Mouse (Mus musculus): ENCODE data around the gene Rab11fip5. TPM values are rescaled to one million over a fixed set of nuclear protein-coding genes. Genes with fewer than 3 reads are reported as not detected.
A peak's percentile ranks its signal among the peaks of the same experiment; 100 is the strongest.

The Rab11fip5 gene
- polyA plus RNA-seq, 1 experiment: 75.2 TPM

- WGBS: under 1% methylated on average over 13 of the region's 13 CpGs
- DNase-seq: no peak
- no peak for TF ChIP-seq POLR2A (IDR thresholded peaks at IDR 0.05; ENCODE audit: borderline replicate concordance, insufficient read depth, low read length)
- TF ChIP-seq CTCF (IDR thresholded peaks at IDR 0.05; ENCODE audit: borderline replicate concordance, insufficient read depth, low read depth, low read length): no peak
- H3K27ac ChIP-seq (ENCODE audit: insufficient read depth, low read length): peak overlapping the region; percentile 96
- H3K4me1 ChIP-seq (ENCODE audit: control insufficient read depth, insufficient read depth, low read length): peaks cover 10% of the 10 kb centered on the region
- H3K4me3 ChIP-seq (replicated peaks; ENCODE audit: insufficient read depth, low read depth, low read length): peak overlapping the region; percentile 85
- H3K27me3 ChIP-seq (ENCODE audit: control insufficient read depth, insufficient read depth, low read length): no peaks in the 10 kb centered on the region
These were observed 40.7 kb downstream of the Rab11fip5 start for GRCm38 (mm10) chr6:85333732-85334131.

DNA sequence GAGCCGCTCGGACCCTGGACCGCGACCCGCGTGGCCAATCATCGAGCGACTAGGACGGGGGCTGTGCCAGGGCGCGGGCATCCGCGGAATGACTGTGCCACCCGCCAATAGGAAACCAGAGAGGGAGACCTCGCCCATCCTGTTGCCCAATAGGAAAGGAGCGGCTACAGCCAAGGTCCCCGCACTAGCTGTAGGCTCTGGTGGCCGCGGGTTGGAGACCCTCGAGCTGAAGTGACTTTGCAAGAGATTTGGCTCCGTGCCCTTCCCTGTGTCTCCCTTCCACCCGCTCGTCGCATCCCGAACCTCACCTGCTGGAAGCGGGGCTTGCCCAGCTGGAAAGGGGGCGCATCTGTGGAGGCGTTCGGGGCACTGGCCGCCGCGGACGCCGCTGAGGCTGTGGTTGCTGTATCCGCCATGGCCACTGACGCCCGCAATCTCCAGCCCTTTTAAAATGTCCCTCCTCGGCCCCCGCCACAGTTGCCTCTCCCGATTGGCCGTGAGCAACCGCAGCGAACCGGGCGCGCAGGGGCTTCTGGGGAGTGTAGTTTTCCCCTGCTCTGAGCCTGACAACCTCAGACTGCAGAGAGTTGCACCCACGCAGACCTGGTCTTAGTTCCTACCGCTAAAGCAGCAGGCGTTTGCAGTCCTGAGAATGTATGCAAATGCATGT lies 41.3 kb downstream of the Rab11fip5 start, which contains the start of gene Sfxn5:
Gene Sfxn5 (minus strand): TSS at position 423 of the 670 bp plus-strand sequence.
- TF ChIP-seq CTCF (IDR thresholded peaks at IDR 0.05; ENCODE audit: borderline replicate concordance, insufficient read depth, low read depth, low read length): no peak
- peak; percentile 84; the same call in 1 of the 2 replicates for TF ChIP-seq POLR2A (IDR thresholded peaks at IDR 0.05; ENCODE audit: borderline replicate concordance, insufficient read depth, low read length)
- WGBS: under 1% methylated on average over 49 of the region's 49 CpGs
- peaks cover 9% of the 10 kb centered on the region for H3K4me1 ChIP-seq (ENCODE audit: control insufficient read depth, insufficient read depth, low read length)
- peak within 1 kb of the TSS; percentile 85 for H3K4me3 ChIP-seq (replicated peaks; ENCODE audit: insufficient read depth, low read depth, low read length)
- H3K27ac ChIP-seq (ENCODE audit: insufficient read depth, low read length): peak within 1 kb of the TSS; percentile 96
- peak; percentile 98 for DNase-seq
- H3K27me3 ChIP-seq (ENCODE audit: control insufficient read depth, insufficient read depth, low read length): no peaks in the 10 kb centered on the region

DNA sequence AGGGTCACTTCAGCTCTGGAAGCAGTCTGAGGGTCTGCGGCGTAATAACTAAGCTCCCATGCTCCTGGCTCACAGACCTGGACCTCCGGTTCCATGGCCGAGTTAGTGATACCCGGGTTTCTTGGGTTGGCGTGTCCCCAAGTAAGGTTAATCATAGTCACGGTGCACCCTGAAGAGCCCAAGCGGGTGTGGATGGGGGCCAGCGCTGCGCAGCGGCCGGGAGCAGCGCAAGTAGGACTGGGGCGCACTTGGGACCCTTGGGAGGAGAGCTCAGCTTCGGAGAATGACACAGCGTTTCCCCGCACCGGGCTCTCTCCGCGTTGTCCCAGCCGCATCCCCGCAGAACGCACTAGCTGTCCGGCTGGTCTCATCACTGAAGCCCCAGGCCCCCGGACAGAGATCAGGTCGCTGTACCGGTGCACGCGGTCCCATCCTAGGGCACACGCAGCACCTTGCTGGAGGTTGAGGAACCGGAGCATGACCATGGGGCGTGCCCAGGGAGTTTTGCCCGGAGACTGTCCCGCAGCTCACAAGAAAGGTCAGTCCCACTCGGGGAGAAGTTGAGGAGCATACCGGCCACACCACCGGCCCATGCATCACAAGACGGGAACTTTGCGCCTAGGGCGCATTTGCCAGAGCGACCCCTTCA lies 42.0 kb downstream of the Rab11fip5 start:
- Histone ChIP-seq H3K27me3 (ENCODE audit: control insufficient read depth, insufficient read depth, low read length) (no peaks in the 10 kb centered on the region), H3K27ac (ENCODE audit: insufficient read depth, low read length) (peak overlapping the region; percentile 3), H3K4me3 (replicated peaks; ENCODE audit: insufficient read depth, low read depth, low read length) (peak overlapping the region; percentile 85), H3K4me1 (ENCODE audit: control insufficient read depth, insufficient read depth, low read length) (peaks cover 9% of the 10 kb centered on the region)
- TF ChIP-seq CTCF (IDR thresholded peaks at IDR 0.05; ENCODE audit: borderline replicate concordance, insufficient read depth, low read depth, low read length): no peak
- peak in 1 of 2 experiments; percentile 55 for DNase-seq
- WGBS: under 1% methylated on average over 41 of the region's 41 CpGs

DNA sequence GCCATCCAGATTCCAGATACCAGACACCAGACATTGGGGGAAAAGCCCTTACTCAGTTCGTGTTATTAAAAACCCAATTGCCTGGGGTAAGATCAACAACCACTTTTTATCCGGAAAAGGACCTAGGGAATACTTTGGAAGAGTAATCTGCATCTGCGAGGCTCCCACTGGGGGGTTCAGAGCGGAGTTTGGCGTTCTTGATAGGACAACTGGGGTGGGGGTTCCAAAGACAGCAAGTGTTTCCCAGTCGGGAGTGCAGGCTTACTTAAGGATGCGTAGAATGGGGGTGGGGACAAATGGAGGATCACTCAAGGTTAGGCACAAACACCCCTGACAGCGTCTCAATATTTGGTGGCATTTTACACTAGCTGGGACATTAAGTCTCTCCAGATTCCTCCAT lies 42.7 kb downstream of the Rab11fip5 start:
- peak in 1 of 2 experiments; percentile 30 for DNase-seq
- Histone ChIP-seq H3K4me3 (replicated peaks; ENCODE audit: insufficient read depth, low read depth, low read length) (peak overlapping the region; percentile 18), H3K4me1 (ENCODE audit: control insufficient read depth, insufficient read depth, low read length) (peaks cover 9% of the 10 kb centered on the region), H3K27ac (ENCODE audit: insufficient read depth, low read length) (no peak overlapping the region), H3K27me3 (ENCODE audit: control insufficient read depth, insufficient read depth, low read length) (no peaks in the 10 kb centered on the region)
- TF ChIP-seq POLR2A (IDR thresholded peaks at IDR 0.05; ENCODE audit: borderline replicate concordance, insufficient read depth, low read length) (no peak), CTCF (IDR thresholded peaks at IDR 0.05; ENCODE audit: borderline replicate concordance, insufficient read depth, low read depth, low read length) (no peak)
- WGBS: 20% methylated on average over 8 of the region's 8 CpGs

GRCm38 (mm10) chr6:85331221-85331735 lies 43.2 kb downstream of the Rab11fip5 start:
- peak; percentile 68 to 79 for DNase-seq
- Histone ChIP-seq H3K4me1 (ENCODE audit: control insufficient read depth, insufficient read depth, low read length) (peaks cover 9% of the 10 kb centered on the region), H3K4me3 (replicated peaks; ENCODE audit: insufficient read depth, low read depth, low read length) (peak overlapping the region; percentile 18), H3K27me3 (ENCODE audit: control insufficient read depth, insufficient read depth, low read length) (no peaks in the 10 kb centered on the region), H3K27ac (ENCODE audit: insufficient read depth, low read length) (no peak overlapping the region)
- TF ChIP-seq CTCF (IDR thresholded peaks at IDR 0.05; ENCODE audit: borderline replicate concordance, insufficient read depth, low read depth, low read length) (no peak), POLR2A (IDR thresholded peaks at IDR 0.05; ENCODE audit: borderline replicate concordance, insufficient read depth, low read length) (0 out of 2 replicates have a peak, but pooled peaks have one; percentile 10)
- WGBS: 0% methylated on average over 6 of the region's 6 CpGs

DNA sequence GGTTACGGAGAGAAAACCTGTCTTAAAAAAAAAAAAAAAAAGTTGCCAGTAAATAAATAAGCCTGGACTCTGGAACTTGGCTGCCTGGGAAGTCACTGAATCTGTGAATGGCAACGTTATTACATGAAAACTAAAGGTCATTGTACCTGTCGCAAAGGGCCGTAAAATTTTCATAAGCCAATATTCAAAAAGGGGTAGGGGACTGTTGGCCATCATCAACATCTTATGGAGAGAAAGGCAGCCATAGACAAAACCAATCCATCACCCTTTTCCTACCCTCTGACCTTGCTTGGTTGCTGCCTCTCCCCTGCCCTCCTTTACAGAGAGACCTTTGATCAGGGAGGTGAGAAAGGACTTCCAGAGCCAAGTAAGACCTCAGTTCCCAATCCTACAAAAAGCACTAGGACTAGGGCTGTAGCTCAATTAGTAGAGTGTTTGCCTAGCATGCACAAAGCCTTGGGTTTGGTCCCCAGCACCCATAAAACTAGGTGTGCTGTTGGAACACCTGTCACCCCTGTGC lies 44.7 kb downstream of the Rab11fip5 start:
- 93% methylated on average over 4 of the region's 4 CpGs for WGBS
- H3K27me3 ChIP-seq (ENCODE audit: control insufficient read depth, insufficient read depth, low read length): no peaks in the 10 kb centered on the region

DNA sequence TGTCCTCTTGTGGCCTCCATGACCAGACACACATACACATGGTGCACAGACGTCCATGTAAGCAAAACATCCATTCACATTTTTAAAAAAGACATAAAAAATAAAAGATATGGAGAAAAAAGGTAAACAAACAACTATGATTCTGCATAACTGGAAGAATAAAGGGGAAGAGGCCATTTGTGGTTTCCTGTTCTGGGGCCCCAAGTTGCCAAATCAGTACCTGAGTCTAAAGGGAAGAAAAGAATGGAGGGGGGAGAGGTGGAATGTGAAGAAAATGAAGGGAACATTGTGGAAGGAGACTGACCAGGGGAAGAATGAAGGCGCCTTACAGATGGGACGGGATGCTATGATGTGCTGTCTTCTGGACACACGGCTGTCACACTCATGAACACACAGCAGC lies 47.9 kb downstream of the Rab11fip5 start:
- no peak for DNase-seq
- H3K27me3 ChIP-seq (ENCODE audit: control insufficient read depth, insufficient read depth, low read length): no peaks in the 10 kb centered on the region
- no peak overlapping the region for H3K27ac ChIP-seq (ENCODE audit: insufficient read depth, low read length)
- no peak overlapping the region for H3K4me3 ChIP-seq (replicated peaks; ENCODE audit: insufficient read depth, low read depth, low read length)
- TF ChIP-seq CTCF (IDR thresholded peaks at IDR 0.05; ENCODE audit: borderline replicate concordance, insufficient read depth, low read depth, low read length) (no peak), POLR2A (IDR thresholded peaks at IDR 0.05; ENCODE audit: borderline replicate concordance, insufficient read depth, low read length) (no peak)
- no peaks in the 10 kb centered on the region; the same call in 1 of the 2 replicates for H3K4me1 ChIP-seq (ENCODE audit: control insufficient read depth, insufficient read depth, low read length)
- 89% methylated on average over 4 of the region's 4 CpGs for whole genome bisulfite sequencing

More for the DNA sequence above, 44.7 kb downstream of the Rab11fip5 start:
- peaks cover 9% of the 10 kb centered on the region for H3K4me1 ChIP-seq (ENCODE audit: control insufficient read depth, insufficient read depth, low read length)
- H3K27ac ChIP-seq (ENCODE audit: insufficient read depth, low read length): no peak overlapping the region
- DNase-seq: no peak
- H3K4me3 ChIP-seq (replicated peaks; ENCODE audit: insufficient read depth, low read depth, low read length): no peak overlapping the region
- no peak for TF ChIP-seq POLR2A (IDR thresholded peaks at IDR 0.05; ENCODE audit: borderline replicate concordance, insufficient read depth, low read length)
- no peak for TF ChIP-seq CTCF (IDR thresholded peaks at IDR 0.05; ENCODE audit: borderline replicate concordance, insufficient read depth, low read depth, low read length)

All from cerebellum, adult 2 months (tissue).